Mouse (Mus musculus): ENCODE measurements at regions not wholly inside any gene's neighbourhood (a gene's known extent, or its start where the extent isn't known, plus 50 kb on each side); places are given as distances from the start of the nearest gene placed in this dataset.

GRCm38 (mm10) chr8:30946154-30947065 is 2482.1 kb upstream of the 5930422O12Rik start:
- no peak for DNase-seq (ENCODE audit: low spot score)

GRCm38 (mm10) chr8:30952818-30953217 is 2475.7 kb upstream of the 5930422O12Rik start:
- DNase-seq (ENCODE audit: low spot score), result no peak

GRCm38 (mm10) chr8:30959436-30960180 is 2468.9 kb upstream of the 5930422O12Rik start:
- DNase-seq (ENCODE audit: low spot score), result no peak

GRCm38 (mm10) chr8:30960486-30960885 is 2468.0 kb upstream of the 5930422O12Rik start:
- DNase-seq (ENCODE audit: low spot score), result no peak

GRCm38 (mm10) chr8:30962207-30962606 is 2466.3 kb upstream of the 5930422O12Rik start:
- no peak for DNase-seq (ENCODE audit: low spot score)

- DNase-seq (ENCODE audit: low spot score), result no peak
These were observed 2445.7 kb upstream of the 5930422O12Rik start for GRCm38 (mm10) chr8:30982814-30983213.

- DNase-seq (ENCODE audit: low spot score), result no peak
These were observed 2440.5 kb upstream of the 5930422O12Rik start for GRCm38 (mm10) chr8:30988051-30988450.

GRCm38 (mm10) chr8:30998657-30999056 is 2429.9 kb upstream of the 5930422O12Rik start:
- no peak for DNase-seq (ENCODE audit: low spot score)

- DNase-seq (ENCODE audit: low spot score), result no peak
These were observed 2428.4 kb upstream of the 5930422O12Rik start for GRCm38 (mm10) chr8:31000120-31000519.

GRCm38 (mm10) chr8:31001980-31002730 is 2426.4 kb upstream of the 5930422O12Rik start:
- DNase-seq (ENCODE audit: low spot score), result no peak

GRCm38 (mm10) chr8:31008309-31008708 is 2420.2 kb upstream of the 5930422O12Rik start:
- DNase-seq (ENCODE audit: low spot score), result no peak

GRCm38 (mm10) chr8:31012068-31012467 is 2416.4 kb upstream of the 5930422O12Rik start:
- no peak for DNase-seq (ENCODE audit: low spot score)

- DNase-seq (ENCODE audit: low spot score), result peak; percentile 56
These were observed 2396.6 kb upstream of the 5930422O12Rik start for GRCm38 (mm10) chr8:31031721-31032591.

- peak; percentile 88 for DNase-seq (ENCODE audit: low spot score)
These were observed 2395.2 kb upstream of the 5930422O12Rik start for GRCm38 (mm10) chr8:31033281-31033680.

- no peak for DNase-seq (ENCODE audit: low spot score)
These were observed 2391.6 kb upstream of the 5930422O12Rik start for GRCm38 (mm10) chr8:31036892-31037291.

Data from urinary bladder, postnatal 14 days (tissue).